Mouse (Mus musculus) testis, postnatal 10 days (tissue): ENCODE data around the gene Ccnh.
"Not testable (repeated sequence)": the region's sequence is repeated elsewhere in the genome, so short reads cannot be mapped to it uniquely, and the experiment has no call there.

ENCODE experiments used
- DNase-seq: peaks from one replicate; pipeline ENCODE4 v3.0.0; 2021; ENCODE audit warnings: low spot score

Ccnh gene

GRCm38 (mm10) chr13:85188903-85189643 is at the start of gene Ccnh:
Gene Ccnh (plus strand): TSS chr13:85189408.
- DNase-seq: peak; percentile 96

GRCm38 (mm10) chr13:85143361-85143760 is 45.8 kb upstream of the Ccnh start:
- not testable (repeated sequence) for DNase-seq

GRCm38 (mm10) chr13:85146471-85146870 is 42.7 kb upstream of the Ccnh start:
- DNase-seq: no peak

- no peak for DNase-seq
Measured at GRCm38 (mm10) chr13:85154746-85155145, 34.5 kb upstream of the Ccnh start.

GRCm38 (mm10) chr13:85159971-85160370 is 29.2 kb upstream of the Ccnh start:
- DNase-seq: no peak

- no peak for DNase-seq
Measured at GRCm38 (mm10) chr13:85164512-85165124, 24.6 kb upstream of the Ccnh start.

GRCm38 (mm10) chr13:85189644-85190121 is 475 bp downstream of the Ccnh start:
- DNase-seq: no peak

- DNase-seq: no peak
Measured at GRCm38 (mm10) chr13:85191253-85191652, 2.0 kb downstream of the Ccnh start.

- DNase-seq: no peak
Measured at GRCm38 (mm10) chr13:85207493-85207892, 18.3 kb downstream of the Ccnh start.

- DNase-seq: no peak
Measured at GRCm38 (mm10) chr13:85208656-85209055, 19.4 kb downstream of the Ccnh start.

- no peak for DNase-seq
Measured at GRCm38 (mm10) chr13:85210353-85210752, 21.1 kb downstream of the Ccnh start.

- DNase-seq: no peak
Measured at GRCm38 (mm10) chr13:85218656-85219055, 29.4 kb downstream of the Ccnh start.

GRCm38 (mm10) chr13:85238760-85239159 is 49.6 kb downstream of the Ccnh start:
- no peak for DNase-seq
